Mouse (Mus musculus): Measurements from ENCODE around the gene Taf15.

GRCm38 (mm10) chr11:83439426-83440060 lies 33.3 kb upstream of the Taf15 start:
- TF ChIP-seq POLR2AphosphoS5 (IDR thresholded peaks at IDR 0.05; ENCODE audit: insufficient replicate concordance, low read depth, low read length): no peak
- no peak for TF ChIP-seq CTCF (IDR thresholded peaks at IDR 0.05; ENCODE audit: low read depth, low read length)
- TF ChIP-seq GATA1 (IDR thresholded peaks at IDR 0.05; ENCODE audit: borderline replicate concordance, low read length): no peak

Measured in G1E (cell line).